Mouse (Mus musculus): ENCODE measurements around the gene Ift46. TPM values are rescaled to one million over a fixed set of nuclear protein-coding genes. Genes with fewer than 3 reads are reported as not detected.

Ift46 gene
- polyA plus RNA-seq (2015; fragmentation: Nextera tagmentation; extraction: Ambion mirVana) = 99.1 and 112 TPM in 2 replicates

- H3K4me2 ChIP-seq (ENCODE audit: low read depth, low read length) = peak within 1 kb of the TSS; percentile 85
- H3K4me3 ChIP-seq (ENCODE audit: low read length) = peak within 1 kb of the TSS; percentile 99
- H3K27me3 ChIP-seq (ENCODE audit: control insufficient read depth, insufficient read depth, low read depth, low read length) = no peaks in the 10 kb centered on the region
- H3K27ac ChIP-seq (ENCODE audit: low read length) = peak within 1 kb of the TSS; percentile 95
- under 1% methylated on average over 61 of the region's 82 CpGs for WGBS
- no peaks in the 10 kb centered on the region for H3K9me3 ChIP-seq (ENCODE audit: control insufficient read depth, low read length)
- peaks cover 17% of the 10 kb centered on the region for H3K4me1 ChIP-seq (replicated peaks; ENCODE audit: control insufficient read depth, insufficient read depth, low read length)
- peak within 1 kb of the TSS; percentile 89 for H3K9ac ChIP-seq (ENCODE audit: low read length)
- ATAC-seq (ENCODE audit: low read depth) = peak; percentile 94
- H3K36me3 ChIP-seq (ENCODE audit: control insufficient read depth, insufficient read depth, low read length) = no peaks in the 10 kb centered on the region
Measured at GRCm38 (mm10) chr9:44767101-44768028, at the start of gene Ift46, which contains the start of gene Arcn1. Ift46 (plus strand) TSS chr9:44767908. Arcn1 (minus strand) TSS chr9:44767845.

DNA sequence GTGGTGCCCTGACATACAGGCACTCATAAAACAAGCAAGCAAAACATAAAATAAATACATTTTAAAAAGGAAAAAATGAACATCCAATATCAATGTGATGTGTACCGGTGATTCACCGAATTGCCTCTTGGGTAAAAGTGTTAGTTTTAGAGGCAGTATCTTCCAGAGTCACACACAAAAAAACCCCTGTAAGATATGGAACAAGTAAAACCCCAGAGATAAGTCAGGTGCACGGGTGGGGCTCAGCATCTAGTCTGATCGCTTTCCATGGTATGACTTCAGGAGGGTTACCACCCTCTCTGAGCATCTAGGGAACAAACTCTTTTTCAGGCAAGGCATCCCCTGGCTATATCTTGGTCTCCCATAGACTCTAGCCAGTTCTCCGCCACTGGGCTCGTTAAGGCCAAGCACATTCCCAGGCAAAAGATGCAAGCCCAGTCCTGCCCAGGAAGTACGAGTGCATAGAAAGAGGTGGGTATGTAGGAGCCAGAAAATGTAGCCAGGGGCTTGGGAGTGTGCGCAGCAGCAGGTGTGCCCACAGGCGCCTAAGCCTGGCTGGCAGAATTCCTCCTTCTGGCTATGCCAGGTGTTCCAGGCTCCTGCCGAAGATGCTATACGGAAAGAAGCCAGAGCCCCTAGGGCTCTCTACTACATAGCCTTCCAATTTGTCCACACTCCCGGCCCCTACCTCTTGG, 48.6 kb upstream of the Ift46 start:
- H3K27me3 ChIP-seq (ENCODE audit: control insufficient read depth, insufficient read depth, low read depth, low read length) = no peaks in the 10 kb centered on the region
- no peak overlapping the region for H3K4me3 ChIP-seq (ENCODE audit: low read length)
- no peak overlapping the region for H3K27ac ChIP-seq (ENCODE audit: low read length)
- no peak overlapping the region; the same call in 1 of the 2 replicates for H3K9ac ChIP-seq (ENCODE audit: low read length)
- no peak for ATAC-seq (ENCODE audit: low read depth)
- no peak overlapping the region for H3K4me2 ChIP-seq (ENCODE audit: low read depth, low read length)
- WGBS = 87% methylated on average over 12 of the region's 12 CpGs
- peaks cover 8% of the 10 kb centered on the region for H3K36me3 ChIP-seq (ENCODE audit: control insufficient read depth, insufficient read depth, low read length)
- H3K4me1 ChIP-seq (replicated peaks; ENCODE audit: control insufficient read depth, insufficient read depth, low read length) = peaks cover 29% of the 10 kb centered on the region
- H3K9me3 ChIP-seq (ENCODE audit: control insufficient read depth, low read length) = no peaks in the 10 kb centered on the region

DNA sequence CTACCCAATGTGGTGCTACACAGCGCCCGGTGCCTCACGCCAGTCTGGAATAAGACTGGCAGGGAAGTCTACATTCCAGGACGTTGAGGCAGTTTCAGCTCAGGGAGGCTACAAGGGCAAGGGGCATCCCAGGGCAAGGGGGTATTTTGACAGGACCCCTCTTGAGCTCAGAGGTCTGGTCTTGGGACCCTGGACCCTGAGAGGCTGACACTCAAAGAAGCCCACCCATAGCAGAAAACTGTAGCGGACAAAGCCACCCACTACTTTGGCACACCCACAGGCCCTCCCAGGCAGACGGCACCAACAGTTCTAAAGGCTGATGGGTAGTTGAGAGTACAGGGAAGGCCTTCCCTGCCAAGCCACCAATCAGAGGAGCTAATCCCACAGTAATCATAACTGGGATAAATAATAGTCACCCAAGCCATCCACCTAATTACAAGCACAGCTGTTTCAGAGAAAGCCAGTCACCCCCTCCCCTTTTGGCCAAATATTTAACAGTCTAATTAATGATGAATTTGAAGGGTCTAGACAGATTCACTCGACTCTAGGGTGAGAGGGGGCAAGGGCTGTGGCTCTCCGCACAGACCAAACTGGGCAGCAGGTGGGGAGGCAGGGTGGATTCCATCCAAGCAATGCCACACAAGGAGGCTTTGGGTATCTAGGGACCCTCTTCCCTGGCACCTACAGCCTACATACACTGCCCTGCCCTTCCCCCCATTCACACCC, 47.9 kb upstream of the Ift46 start:
- H3K9ac ChIP-seq (ENCODE audit: low read length) = no peak overlapping the region; the same call in 1 of the 2 replicates
- H3K27ac ChIP-seq (ENCODE audit: low read length) = no peak overlapping the region
- no peak for ATAC-seq (ENCODE audit: low read depth)
- H3K4me3 ChIP-seq (ENCODE audit: low read length) = no peak overlapping the region; the same call in 1 of the 2 replicates
- 72% methylated on average over 8 of the region's 8 CpGs for WGBS
- H3K9me3 ChIP-seq (ENCODE audit: control insufficient read depth, low read length) = no peaks in the 10 kb centered on the region
- no peaks in the 10 kb centered on the region for H3K27me3 ChIP-seq (ENCODE audit: control insufficient read depth, insufficient read depth, low read depth, low read length)
- H3K4me2 ChIP-seq (ENCODE audit: low read depth, low read length) = peak overlapping the region; percentile 98; the same call in 1 of the 2 replicates
- H3K36me3 ChIP-seq (ENCODE audit: control insufficient read depth, insufficient read depth, low read length) = peaks cover 8% of the 10 kb centered on the region
- peaks cover 36% of the 10 kb centered on the region for H3K4me1 ChIP-seq (replicated peaks; ENCODE audit: control insufficient read depth, insufficient read depth, low read length)

DNA sequence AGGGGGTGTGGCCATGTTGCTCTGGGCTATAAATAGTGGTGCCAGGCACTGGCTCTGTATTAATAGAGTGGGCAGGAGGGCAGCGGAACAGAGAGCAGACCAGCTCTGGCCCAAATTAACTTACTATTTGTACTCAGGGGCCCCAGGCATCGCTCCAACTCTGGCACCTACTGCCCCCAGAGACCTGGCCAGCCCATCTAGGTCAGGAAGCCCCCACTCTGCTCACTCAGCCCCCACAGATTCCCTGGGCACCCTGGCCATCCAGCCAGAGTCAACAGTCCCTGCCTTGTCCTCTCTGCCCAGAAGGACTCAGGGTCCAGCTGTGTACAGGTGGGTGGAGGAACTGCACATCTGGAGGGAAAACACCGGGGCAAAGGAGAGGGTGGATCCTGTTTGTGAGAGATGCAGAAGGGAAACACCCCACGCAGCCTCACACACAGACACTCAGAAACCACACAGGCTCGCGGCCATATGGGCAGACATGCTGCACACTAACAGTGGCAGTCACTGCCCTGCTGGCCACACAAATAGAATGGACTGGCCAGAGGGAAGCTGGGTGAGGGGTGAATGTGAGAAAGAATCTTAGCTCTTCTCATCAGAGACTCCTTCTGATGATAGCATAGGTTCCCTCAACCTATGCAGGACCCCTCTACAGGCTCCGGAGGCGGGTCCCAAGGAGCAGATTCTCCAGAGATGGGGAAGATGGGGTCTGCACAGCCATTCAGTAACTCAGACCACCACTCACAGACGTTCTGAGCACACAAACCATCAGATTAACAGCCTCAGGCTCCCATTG, 47.2 kb upstream of the Ift46 start:
- Histone ChIP-seq H3K27ac (ENCODE audit: low read length) (peak overlapping the region; percentile 33; the same call in 1 of the 2 replicates), H3K4me1 (replicated peaks; ENCODE audit: control insufficient read depth, insufficient read depth, low read length) (peaks cover 43% of the 10 kb centered on the region), H3K9me3 (ENCODE audit: control insufficient read depth, low read length) (no peaks in the 10 kb centered on the region), H3K4me3 (ENCODE audit: low read length) (peak overlapping the region; percentile 71), H3K36me3 (ENCODE audit: control insufficient read depth, insufficient read depth, low read length) (peaks cover 5% of the 10 kb centered on the region), H3K9ac (ENCODE audit: low read length) (peak overlapping the region; percentile 83), H3K27me3 (ENCODE audit: control insufficient read depth, insufficient read depth, low read depth, low read length) (no peaks in the 10 kb centered on the region), H3K4me2 (ENCODE audit: low read depth, low read length) (peak overlapping the region; percentile 98)
- WGBS = 15% methylated on average over 9 of the region's 9 CpGs
- ATAC-seq (ENCODE audit: low read depth) = peak; percentile 5; the same call in 1 of the 2 replicates

DNA sequence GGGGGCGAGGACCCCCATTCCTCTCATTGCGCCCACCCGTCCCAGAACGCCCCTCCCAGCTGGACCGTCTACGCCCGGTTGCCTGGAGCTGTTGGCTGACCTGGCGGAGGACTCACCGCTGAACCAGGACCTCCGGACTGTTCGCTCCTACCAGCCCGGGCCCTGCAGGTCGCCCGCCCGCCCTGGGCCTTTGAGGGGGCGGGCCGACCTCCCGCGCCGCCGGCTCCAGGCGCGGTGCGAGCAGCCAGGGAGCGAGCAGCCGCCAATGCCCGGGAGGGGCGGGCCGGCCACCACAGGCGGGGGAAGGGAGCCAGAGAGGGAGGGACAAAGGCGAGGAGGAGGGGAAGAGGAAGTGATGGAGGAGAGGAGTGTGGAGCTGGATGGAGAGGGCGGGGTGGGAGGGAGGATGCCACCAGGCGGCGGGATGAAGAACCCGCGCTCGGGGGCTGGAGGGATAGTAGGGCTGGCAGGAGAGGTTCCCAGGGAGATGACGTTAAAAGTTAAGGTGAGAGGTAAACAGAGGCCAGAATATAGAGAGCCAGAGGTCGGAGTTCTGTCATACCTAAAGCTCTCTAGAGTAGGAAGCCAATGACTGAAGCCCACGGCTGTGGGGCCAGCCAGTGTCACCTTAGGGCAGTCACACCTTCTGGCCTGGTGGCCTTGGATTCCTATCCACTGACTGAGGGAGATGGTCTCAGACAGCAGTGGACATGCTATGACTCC, 46.4 kb upstream of the Ift46 start:
- Histone ChIP-seq H3K9ac (ENCODE audit: low read length) (peak overlapping the region; percentile 83), H3K9me3 (ENCODE audit: control insufficient read depth, low read length) (no peaks in the 10 kb centered on the region), H3K4me2 (ENCODE audit: low read depth, low read length) (peak overlapping the region; percentile 98), H3K4me3 (ENCODE audit: low read length) (peak overlapping the region; percentile 71), H3K4me1 (replicated peaks; ENCODE audit: control insufficient read depth, insufficient read depth, low read length) (peaks cover 43% of the 10 kb centered on the region), H3K27me3 (ENCODE audit: control insufficient read depth, insufficient read depth, low read depth, low read length) (no peaks in the 10 kb centered on the region), H3K36me3 (ENCODE audit: control insufficient read depth, insufficient read depth, low read length) (no peaks in the 10 kb centered on the region; the same call in 1 of the 2 replicates), H3K27ac (ENCODE audit: low read length) (peak overlapping the region; percentile 33)
- peak; percentile 90 for ATAC-seq (ENCODE audit: low read depth)
- WGBS = under 1% methylated on average over 40 of the region's 40 CpGs

- Histone ChIP-seq H3K36me3 (ENCODE audit: control insufficient read depth, insufficient read depth, low read length) (no peaks in the 10 kb centered on the region), H3K9me3 (ENCODE audit: control insufficient read depth, low read length) (no peaks in the 10 kb centered on the region), H3K4me1 (replicated peaks; ENCODE audit: control insufficient read depth, insufficient read depth, low read length) (peaks cover 48% of the 10 kb centered on the region), H3K4me3 (ENCODE audit: low read length) (no peak overlapping the region), H3K4me2 (ENCODE audit: low read depth, low read length) (peak overlapping the region; percentile 98), H3K9ac (ENCODE audit: low read length) (no peak overlapping the region; the same call in 1 of the 2 replicates), H3K27ac (ENCODE audit: low read length) (no peak overlapping the region; the same call in 1 of the 2 replicates), H3K27me3 (ENCODE audit: control insufficient read depth, insufficient read depth, low read depth, low read length) (no peaks in the 10 kb centered on the region)
- no peak for ATAC-seq (ENCODE audit: low read depth)
- 84% methylated on average over 3 of the region's 3 CpGs for WGBS
Measured at GRCm38 (mm10) chr9:44721877-44722186, 45.9 kb upstream of the Ift46 start.

GRCm38 (mm10) chr9:44722575-44722974, 45.1 kb upstream of the Ift46 start:
- no peak for ATAC-seq (ENCODE audit: low read depth)
- H3K4me3 ChIP-seq (ENCODE audit: low read length) = no peak overlapping the region
- H3K27me3 ChIP-seq (ENCODE audit: control insufficient read depth, insufficient read depth, low read depth, low read length) = no peaks in the 10 kb centered on the region
- no peak overlapping the region for H3K9ac ChIP-seq (ENCODE audit: low read length)
- peak overlapping the region; percentile 81 for H3K27ac ChIP-seq (ENCODE audit: low read length)
- 69% methylated on average over 7 of the region's 7 CpGs for WGBS
- no peaks in the 10 kb centered on the region for H3K36me3 ChIP-seq (ENCODE audit: control insufficient read depth, insufficient read depth, low read length)
- H3K9me3 ChIP-seq (ENCODE audit: control insufficient read depth, low read length) = no peaks in the 10 kb centered on the region
- peaks cover 54% of the 10 kb centered on the region for H3K4me1 ChIP-seq (replicated peaks; ENCODE audit: control insufficient read depth, insufficient read depth, low read length)
- no peak overlapping the region for H3K4me2 ChIP-seq (ENCODE audit: low read depth, low read length)

- 33% methylated on average over 7 of the region's 7 CpGs for WGBS
- no peak overlapping the region for H3K4me2 ChIP-seq (ENCODE audit: low read depth, low read length)
- H3K4me3 ChIP-seq (ENCODE audit: low read length) = no peak overlapping the region
- H3K27ac ChIP-seq (ENCODE audit: low read length) = peak overlapping the region; percentile 81
- ATAC-seq (ENCODE audit: low read depth) = no peak
- peaks cover 54% of the 10 kb centered on the region for H3K4me1 ChIP-seq (replicated peaks; ENCODE audit: control insufficient read depth, insufficient read depth, low read length)
- H3K9me3 ChIP-seq (ENCODE audit: control insufficient read depth, low read length) = no peaks in the 10 kb centered on the region
- no peaks in the 10 kb centered on the region for H3K27me3 ChIP-seq (ENCODE audit: control insufficient read depth, insufficient read depth, low read depth, low read length)
- H3K36me3 ChIP-seq (ENCODE audit: control insufficient read depth, insufficient read depth, low read length) = no peaks in the 10 kb centered on the region
- H3K9ac ChIP-seq (ENCODE audit: low read length) = 0 out of 2 replicates have a peak overlapping the region, but pooled peaks have one; percentile 7
Measured at GRCm38 (mm10) chr9:44723008-44723407, 44.7 kb upstream of the Ift46 start.
